Mouse (Mus musculus): ENCODE data around the gene Gm3952. TPM values are rescaled to one million over a fixed set of nuclear protein-coding genes. Genes with fewer than 3 reads are reported as not detected.

Gene Gm3952
- not detected for total RNA-seq (2023)

DNA sequence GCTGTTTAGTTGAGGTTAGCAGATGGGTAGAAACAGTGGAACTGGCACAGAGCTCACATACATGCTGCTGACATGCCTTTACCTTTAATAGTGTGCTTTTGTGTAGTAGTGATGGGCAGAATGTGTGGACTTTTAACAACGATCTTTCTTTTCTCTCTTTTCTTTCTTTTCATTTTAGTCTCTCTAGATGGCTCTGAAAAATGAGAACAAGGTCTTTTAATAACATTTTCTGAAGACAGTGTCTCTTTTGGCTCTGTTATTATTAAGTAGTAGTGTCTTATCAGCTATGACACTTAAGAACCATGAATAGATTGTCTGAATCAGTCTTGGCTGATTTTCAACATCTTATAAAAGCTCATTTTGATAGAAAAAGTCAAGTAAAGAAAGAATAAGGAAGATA lies at the start of gene Gm3952:
Gm3952 (minus strand) TSS at position 101 of the 400 bp plus-strand sequence.

Other genes with a start within 250 kb of the Gm3952 start
- gene Itgb1, start 113.0 kb downstream of the Gm3952 start, total RNA-seq (2023): 10 to 100 TPM; 29.1 to 29.6 TPM

All from B cell, adult 67 days (primary cell).